Comparison of ENCODE assay signal across 13 mouse cellular contexts in the genomic region with DNA sequence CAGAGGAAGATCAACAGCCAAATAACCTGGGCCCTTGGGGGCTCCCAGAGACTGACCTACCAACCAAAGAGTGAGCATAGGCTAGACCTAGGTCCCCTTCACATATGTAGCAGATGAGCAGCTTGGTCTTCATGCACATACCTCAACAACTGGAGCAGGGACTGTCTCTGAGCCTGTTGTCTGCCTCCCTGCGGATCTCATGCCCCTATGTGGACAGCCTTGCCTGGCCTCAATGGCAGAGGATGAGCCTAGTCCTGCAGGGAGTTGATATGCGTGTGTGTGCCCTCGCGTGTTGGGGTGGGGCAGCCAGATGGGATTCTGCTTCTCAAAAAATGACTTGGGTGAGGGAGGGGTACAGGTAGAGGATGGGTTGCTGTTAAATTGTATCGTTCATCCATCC.
DNase-seq lines count a peak whose midpoint lies in the region; ATAC-seq and TF ChIP-seq lines count a peak whose summit lies in the region.
"Had no signal": no experiment of that assay in that cellular context is flagged by ENCODE, and none has a peak within 500 bp of the region (broad histone marks: within the 10 kb centered on the region; RNA-seq: fewer than 3 reads in every experiment).

No protein-coding gene starts in this region.

- WGBS in intestine, embryonic 15.5 days: 96% methylated on average over 5 of the region's 5 CpGs
- WGBS in intestine, postnatal 0 days: 94% methylated on average over 5 of the region's 5 CpGs
- WGBS in neural tube, embryonic 11.5 days: 97% methylated on average over 5 of the region's 5 CpGs
- 92% methylated on average over 5 of the region's 5 CpGs for WGBS in neural tube, embryonic 15.5 days
- 97% methylated on average over 5 of the region's 5 CpGs for WGBS in hindbrain, embryonic 14.5 days
- 87% methylated on average over 5 of the region's 5 CpGs for WGBS in stomach, embryonic 14.5 days

- ATAC-seq in intestine, embryonic 15.5 days: 0 out of 2 replicates have a peak, but pooled peaks have one; percentile 15
- ATAC-seq in intestine, postnatal 0 days: no peak
- peak; percentile 29; the same call in 1 of the 2 replicates for ATAC-seq in neural tube, embryonic 11.5 days (ENCODE audit: insufficient read depth, low FRiP score, low TSS enrichment)
- no peak; the same call in 1 of the 2 replicates for ATAC-seq in neural tube, embryonic 15.5 days (ENCODE audit: low FRiP score)
- ATAC-seq in hindbrain, embryonic 14.5 days (ENCODE audit: low FRiP score): 0 out of 2 replicates have a peak, but pooled peaks have one; percentile 24
- ATAC-seq in stomach, embryonic 14.5 days (ENCODE audit: insufficient number of reproducible peaks, insufficient read depth, low FRiP score, low read depth): 0 out of 2 replicates have a peak, but pooled peaks have one; percentile 42

- H3K4me3 ChIP-seq in intestine, embryonic 15.5 days (replicated peaks): no peak overlapping the region
- no peak overlapping the region for H3K4me3 ChIP-seq in intestine, postnatal 0 days (ENCODE audit: low read depth, low read length)
- H3K4me3 ChIP-seq in neural tube, embryonic 11.5 days (ENCODE audit: low read depth, low read length): no peak overlapping the region
- no peak overlapping the region for H3K4me3 ChIP-seq in neural tube, embryonic 15.5 days (replicated peaks)
- H3K4me3 ChIP-seq in hindbrain, embryonic 14.5 days (replicated peaks; ENCODE audit: low read length): no peak overlapping the region
- no peak overlapping the region for H3K4me3 ChIP-seq in stomach, embryonic 14.5 days (ENCODE audit: low read depth, low read length)
- H3K4me3 ChIP-seq: embryonic facial prominence, embryonic 13.5 days had no signal

- no peak overlapping the region for H3K4me2 ChIP-seq in intestine, embryonic 15.5 days (replicated peaks)
- H3K4me2 ChIP-seq in intestine, postnatal 0 days (replicated peaks; ENCODE audit: low read depth): no peak overlapping the region
- no peak overlapping the region for H3K4me2 ChIP-seq in neural tube, embryonic 11.5 days (ENCODE audit: low read depth)
- H3K4me2 ChIP-seq in neural tube, embryonic 15.5 days: no peak overlapping the region
- no peak overlapping the region for H3K4me2 ChIP-seq in hindbrain, embryonic 14.5 days (replicated peaks)
- H3K4me2 ChIP-seq in stomach, embryonic 14.5 days (replicated peaks; ENCODE audit: low read depth, low read length): no peak overlapping the region
- H3K4me2 ChIP-seq: embryonic facial prominence, embryonic 13.5 days had no signal

- H3K4me1 ChIP-seq in intestine, embryonic 15.5 days (replicated peaks): no peaks in the 10 kb centered on the region
- H3K4me1 ChIP-seq in intestine, postnatal 0 days (replicated peaks; ENCODE audit: control insufficient read depth, insufficient read depth, low read length): no peaks in the 10 kb centered on the region
- H3K4me1 ChIP-seq in neural tube, embryonic 11.5 days (ENCODE audit: control insufficient read depth, insufficient read depth, low read length): no peaks in the 10 kb centered on the region
- H3K4me1 ChIP-seq in neural tube, embryonic 15.5 days: no peaks in the 10 kb centered on the region
- H3K4me1 ChIP-seq in hindbrain, embryonic 14.5 days (replicated peaks; ENCODE audit: control insufficient read depth, insufficient read depth, low read length): no peaks in the 10 kb centered on the region
- no peaks in the 10 kb centered on the region for H3K4me1 ChIP-seq in stomach, embryonic 14.5 days (ENCODE audit: control insufficient read depth, insufficient read depth, low read length)
- H3K4me1 ChIP-seq: embryonic facial prominence, embryonic 13.5 days had no signal

- TF ChIP-seq CTCF in intestine, postnatal 0 days (IDR thresholded peaks at IDR 0.05; ENCODE audit: low read depth): no peak

- no peaks in the 10 kb centered on the region for H3K9me3 ChIP-seq in intestine, embryonic 15.5 days
- no peaks in the 10 kb centered on the region for H3K9me3 ChIP-seq in intestine, postnatal 0 days (ENCODE audit: control insufficient read depth)
- no peaks in the 10 kb centered on the region for H3K9me3 ChIP-seq in neural tube, embryonic 11.5 days (ENCODE audit: control insufficient read depth, low read length)
- H3K9me3 ChIP-seq in neural tube, embryonic 15.5 days (replicated peaks): no peaks in the 10 kb centered on the region
- H3K9me3 ChIP-seq in hindbrain, embryonic 14.5 days (ENCODE audit: control insufficient read depth, low read length): no peaks in the 10 kb centered on the region
- no peaks in the 10 kb centered on the region for H3K9me3 ChIP-seq in stomach, embryonic 14.5 days (ENCODE audit: control insufficient read depth, low read depth, low read length)
- H3K9me3 ChIP-seq: embryonic facial prominence, embryonic 13.5 days had no signal

- DNase-seq in neural tube, embryonic 11.5 days (ENCODE audit: low spot score): peak; percentile 17
- DNase-seq in hindbrain, embryonic 14.5 days (ENCODE audit: low spot score): no peak
- no peak for DNase-seq in ovary, adult 18-20 months (ENCODE audit: low spot score)
- DNase-seq: cerebellum, adult 8-10 months; heart, postnatal 10 days; kidney, adult 2 months; right cerebral cortex, postnatal 4 days; thymus, postnatal 4 days had no signal

- H3K27ac ChIP-seq in intestine, embryonic 15.5 days: no peak overlapping the region
- H3K27ac ChIP-seq in intestine, postnatal 0 days (ENCODE audit: low read depth, low read length): no peak overlapping the region
- no peak overlapping the region for H3K27ac ChIP-seq in neural tube, embryonic 11.5 days (ENCODE audit: low read depth, low read length)
- no peak overlapping the region for H3K27ac ChIP-seq in neural tube, embryonic 15.5 days (replicated peaks)
- no peak overlapping the region for H3K27ac ChIP-seq in hindbrain, embryonic 14.5 days
- no peak overlapping the region for H3K27ac ChIP-seq in stomach, embryonic 14.5 days (ENCODE audit: low read length)
- H3K27ac ChIP-seq: embryonic facial prominence, embryonic 13.5 days had no signal

- no peaks in the 10 kb centered on the region for H3K27me3 ChIP-seq in intestine, embryonic 15.5 days (replicated peaks)
- H3K27me3 ChIP-seq in intestine, postnatal 0 days (replicated peaks; ENCODE audit: control insufficient read depth, insufficient read depth, low read length): no peaks in the 10 kb centered on the region
- H3K27me3 ChIP-seq in neural tube, embryonic 11.5 days (ENCODE audit: control insufficient read depth, insufficient read depth, low read length): no peaks in the 10 kb centered on the region
- H3K27me3 ChIP-seq in neural tube, embryonic 15.5 days (replicated peaks): no peaks in the 10 kb centered on the region
- H3K27me3 ChIP-seq in hindbrain, embryonic 14.5 days (ENCODE audit: control insufficient read depth, insufficient read depth, low read length): no peaks in the 10 kb centered on the region
- no peaks in the 10 kb centered on the region for H3K27me3 ChIP-seq in stomach, embryonic 14.5 days (ENCODE audit: control insufficient read depth, insufficient read depth, low read length)
- H3K27me3 ChIP-seq: embryonic facial prominence, embryonic 13.5 days had no signal

- H3K36me3 ChIP-seq in intestine, embryonic 15.5 days: no peaks in the 10 kb centered on the region
- no peaks in the 10 kb centered on the region for H3K36me3 ChIP-seq in intestine, postnatal 0 days (ENCODE audit: control insufficient read depth, insufficient read depth)
- no peaks in the 10 kb centered on the region for H3K36me3 ChIP-seq in neural tube, embryonic 11.5 days (ENCODE audit: control insufficient read depth, insufficient read depth, low read length)
- no peaks in the 10 kb centered on the region for H3K36me3 ChIP-seq in neural tube, embryonic 15.5 days
- H3K36me3 ChIP-seq in hindbrain, embryonic 14.5 days (replicated peaks; ENCODE audit: control insufficient read depth, insufficient read depth): peaks cover 8% of the 10 kb centered on the region; the same call in 1 of the 2 replicates
- H3K36me3 ChIP-seq in stomach, embryonic 14.5 days (ENCODE audit: control insufficient read depth, insufficient read depth, low read length): no peaks in the 10 kb centered on the region

- no peak overlapping the region for H3K9ac ChIP-seq in intestine, embryonic 15.5 days
- no peak overlapping the region for H3K9ac ChIP-seq in intestine, postnatal 0 days (ENCODE audit: low read depth, low read length)
- no peak overlapping the region for H3K9ac ChIP-seq in neural tube, embryonic 11.5 days (ENCODE audit: low read length)
- no peak overlapping the region for H3K9ac ChIP-seq in neural tube, embryonic 15.5 days (replicated peaks)
- H3K9ac ChIP-seq in hindbrain, embryonic 14.5 days: no peak overlapping the region
- H3K9ac ChIP-seq in stomach, embryonic 14.5 days (replicated peaks; ENCODE audit: low read depth, low read length): no peak overlapping the region
- H3K9ac ChIP-seq: embryonic facial prominence, embryonic 13.5 days had no signal

Comparison
In these comparisons a context has a peak if more than half of its experiments do, and no peak if none do; other contexts are left out.
1. ATAC-seq: peak in intestine, embryonic 15.5 days (single experiment), neural tube, embryonic 11.5 days (single experiment), hindbrain, embryonic 14.5 days (single experiment) and stomach, embryonic 14.5 days (single experiment); none in intestine, postnatal 0 days (single experiment) and neural tube, embryonic 15.5 days (single experiment).